Mouse (Mus musculus) intestine, postnatal 0 days (tissue): Measurements from ENCODE around the gene Ropn1l. TPM values are rescaled to one million over a fixed set of nuclear protein-coding genes. Genes with fewer than 3 reads are reported as not detected.
A peak's percentile ranks its signal among the peaks of the same experiment; 100 is the strongest.

Experiments used
- ATAC-seq: fragments of 200-750 bp; cut with Nextera tagmentation; 2 replicates; pipeline ENCODE4 v1.8.0; 2017; ENCODE audit warnings: mild to moderate bottlenecking, moderate TSS enrichment, moderate library complexity
- H3K27ac ChIP-seq: fragments of 300-500 bp; sonication (generic); 2 replicates; pipeline ENCODE4 v1.5.1; 2014; ENCODE audit warnings: mild to moderate bottlenecking, low read depth, low read length, moderate library complexity
- H3K27me3 ChIP-seq: fragments of 300-500 bp; sonication (generic); replicated peaks from 2 replicates; pipeline ENCODE4 v1.6.1; 2014; ENCODE audit warnings: low read length, mixed read lengths; ENCODE audit not compliant: control insufficient read depth, insufficient read depth
- H3K36me3 ChIP-seq: fragments of 300-500 bp; sonication (generic); 2 replicates; pipeline ENCODE4 v1.6.1; 2014; ENCODE audit warnings: mild to moderate bottlenecking, moderate library complexity; ENCODE audit not compliant: control insufficient read depth, insufficient read depth
- H3K4me1 ChIP-seq: fragments of 300-500 bp; sonication (generic); replicated peaks from 2 replicates; pipeline ENCODE4 v1.6.1; 2014; ENCODE audit warnings: antibody characterized with exemption, low read length, mixed read lengths; ENCODE audit not compliant: control insufficient read depth, insufficient read depth
- H3K4me2 ChIP-seq: fragments of 300-500 bp; sonication (generic); replicated peaks from 2 replicates; pipeline ENCODE4 v1.6.1; 2014; ENCODE audit warnings: low read depth, mild to moderate bottlenecking, moderate library complexity
- H3K4me3 ChIP-seq: fragments of 300-500 bp; sonication (generic); 2 replicates; pipeline ENCODE4 v1.5.1; 2014; ENCODE audit warnings: low read depth, low read length
- H3K9ac ChIP-seq: fragments of 300-500 bp; sonication (generic); 2 replicates; pipeline ENCODE4 v1.6.1; 2014; ENCODE audit warnings: mild to moderate bottlenecking, low read depth, low read length
- H3K9me3 ChIP-seq: fragments of 300-500 bp; sonication (generic); 2 replicates; pipeline ENCODE4 v1.6.1; 2016; ENCODE audit warnings: mixed run types; ENCODE audit not compliant: control insufficient read depth
- CTCF ChIP-seq: sonication (generic); IDR thresholded peaks from 2 replicates; pipeline ENCODE4 v1.5.1; 2016; ENCODE audit warnings: low read depth, mild to moderate bottlenecking, control low read depth, antibody characterized with exemption, moderate library complexity
- WGBS: fragments of 180-500 bp; shearing (Covaris S2); extraction: QIAGEN DNeasy Blood & Tissue Kit; methylation state at CpG from one replicate; pipeline ENCODE4 v1.1.7; 2014; 5-methylcytosine and 5-hydroxymethylcytosine counted together
- polyA plus RNA-seq: library from polyadenylated mRNA; unstranded; fragments of >200 nt; fragmentation: Nextera tagmentation; extraction: Ambion mirVana; gene quantifications from 2 replicates; pipeline ENCODE4 v1.2.1, GENCODE M21; 2015

Ropn1l gene
- polyA plus RNA-seq: 0.69 and 1.2 TPM in 2 replicates

DNA sequence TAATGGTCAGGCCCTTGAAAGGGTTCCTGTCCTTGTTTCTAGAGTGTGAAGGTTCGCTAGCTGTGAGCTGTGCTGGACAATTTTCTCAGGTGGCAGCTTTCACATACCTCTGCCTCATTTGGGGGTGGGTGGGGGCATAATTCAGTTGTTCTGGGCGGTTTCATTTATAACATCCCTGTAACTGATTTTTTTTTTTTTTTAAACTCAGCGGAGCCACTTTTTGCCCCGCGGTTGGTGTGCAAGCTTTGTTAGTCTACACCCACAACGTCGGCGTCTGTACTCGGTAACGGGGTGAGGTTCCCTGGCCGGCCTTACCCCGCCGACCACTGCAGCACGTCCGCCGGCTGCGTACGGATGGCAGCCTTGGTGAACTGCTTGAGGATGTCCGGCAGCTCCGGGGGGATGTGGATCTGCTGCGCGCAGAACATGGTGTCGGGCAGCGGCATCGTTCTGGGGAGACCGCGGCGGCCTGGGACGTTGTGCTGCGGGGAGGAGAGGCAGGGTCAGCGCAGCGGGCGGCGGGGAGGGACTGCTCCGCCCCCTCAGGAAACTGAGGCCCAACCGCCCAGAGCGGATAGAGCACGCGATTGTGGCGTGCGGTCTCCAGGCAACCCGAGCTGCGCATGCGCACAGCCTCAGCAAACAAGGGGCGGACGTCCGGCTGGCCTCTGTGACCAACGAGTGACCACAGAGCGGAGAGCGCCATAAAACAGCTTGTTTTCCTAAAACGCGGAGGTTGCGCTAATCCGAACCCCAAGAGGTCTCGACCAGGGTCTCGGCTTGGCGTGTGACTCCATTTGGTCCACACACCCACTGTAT lies at the start of gene Ropn1l:
TSS of gene Ropn1l (minus strand) at position 640 of the 819 bp plus-strand sequence.
- under 1% methylated on average over 57 of the region's 57 CpGs for WGBS
- Histone ChIP-seq H3K4me1 (peaks cover 4% of the 10 kb centered on the region; the same call in 1 of the 2 replicates), H3K27ac (peak within 1 kb of the TSS; percentile 9; the same call in 1 of the 2 replicates), H3K36me3 (0 out of 2 replicates have a peak, but pooled peaks cover 7% of the 10 kb centered on the region), H3K4me2 (peak within 1 kb of the TSS; percentile 87), H3K9ac (peak within 1 kb of the TSS; percentile 48; the same call in 1 of the 2 replicates), H3K4me3 (peak within 1 kb of the TSS; percentile 67), H3K9me3 (no peaks in the 10 kb centered on the region), H3K27me3 (no peaks in the 10 kb centered on the region)
- no peak for TF ChIP-seq CTCF
- peak; percentile 86 for ATAC-seq

GRCm38 (mm10) chr15:31502996-31503395 lies 49.5 kb upstream of the Ropn1l start:
- Histone ChIP-seq H3K4me1 (no peaks in the 10 kb centered on the region), H3K9me3 (no peaks in the 10 kb centered on the region), H3K27ac (no peak overlapping the region), H3K4me2 (no peak overlapping the region), H3K9ac (no peak overlapping the region), H3K27me3 (no peaks in the 10 kb centered on the region), H3K36me3 (peaks cover 21% of the 10 kb centered on the region), H3K4me3 (no peak overlapping the region)
- ATAC-seq: no peak
- 90% methylated on average over 4 of the region's 4 CpGs for WGBS
- TF ChIP-seq CTCF: no peak

- WGBS: 91% methylated on average over 1 of the region's 1 CpGs
- Histone ChIP-seq H3K36me3 (peaks cover 27% of the 10 kb centered on the region), H3K27me3 (no peaks in the 10 kb centered on the region), H3K4me3 (no peak overlapping the region), H3K27ac (no peak overlapping the region), H3K4me1 (no peaks in the 10 kb centered on the region), H3K9ac (no peak overlapping the region), H3K4me2 (no peak overlapping the region), H3K9me3 (no peaks in the 10 kb centered on the region)
- no peak for ATAC-seq
- no peak for TF ChIP-seq CTCF
Observed at GRCm38 (mm10) chr15:31502313-31502712, 48.8 kb upstream of the Ropn1l start.

DNA sequence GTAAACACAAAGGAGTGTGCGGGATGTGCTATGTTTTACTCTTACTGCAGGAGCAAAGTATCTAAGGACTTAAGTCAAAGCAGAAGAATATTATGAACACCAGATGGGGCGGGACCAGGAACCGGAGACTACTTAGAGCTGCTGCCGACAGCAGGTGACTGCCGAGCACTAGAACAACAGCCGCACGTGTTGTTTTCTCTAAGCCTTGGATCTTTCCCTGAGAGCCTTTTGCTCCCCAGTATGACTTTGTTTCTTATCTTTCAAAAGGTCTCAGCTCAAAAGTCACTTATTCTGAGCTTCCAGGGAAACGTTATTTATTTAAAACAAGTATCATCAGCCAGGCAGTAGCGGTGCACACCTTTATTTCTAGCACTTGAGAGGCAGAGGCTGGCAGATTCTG lies 41.3 kb upstream of the Ropn1l start:
- Histone ChIP-seq H3K27me3 (no peaks in the 10 kb centered on the region), H3K4me2 (no peak overlapping the region), H3K9me3 (no peaks in the 10 kb centered on the region), H3K4me3 (no peak overlapping the region), H3K4me1 (no peaks in the 10 kb centered on the region), H3K27ac (no peak overlapping the region), H3K36me3 (peaks cover 52% of the 10 kb centered on the region), H3K9ac (no peak overlapping the region)
- WGBS: 88% methylated on average over 9 of the region's 9 CpGs
- TF ChIP-seq CTCF: no peak
- no peak for ATAC-seq

DNA sequence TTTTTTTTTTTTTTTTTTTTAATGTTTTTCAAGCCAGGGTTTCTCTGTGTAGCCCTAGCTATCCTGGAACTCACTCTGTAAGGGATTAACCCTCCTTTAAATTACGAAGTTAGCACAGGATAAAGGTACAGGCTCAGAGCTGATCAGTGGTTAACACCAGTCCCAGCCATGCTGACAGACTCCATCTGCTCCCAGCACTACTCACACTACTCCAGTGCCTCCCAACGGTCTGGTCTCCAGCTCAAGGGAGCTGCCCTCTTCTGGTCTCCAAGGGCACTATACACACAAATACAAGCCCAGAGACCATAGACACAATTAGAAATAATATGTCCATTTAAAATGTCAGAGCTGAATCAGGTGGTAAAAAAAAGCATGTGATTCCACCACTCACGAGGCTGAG lies 40.8 kb upstream of the Ropn1l start:
- no peak for TF ChIP-seq CTCF
- Histone ChIP-seq H3K36me3 (peaks cover 52% of the 10 kb centered on the region), H3K27ac (no peak overlapping the region), H3K9ac (no peak overlapping the region), H3K4me3 (no peak overlapping the region), H3K9me3 (no peaks in the 10 kb centered on the region), H3K4me2 (no peak overlapping the region), H3K4me1 (no peaks in the 10 kb centered on the region), H3K27me3 (no peaks in the 10 kb centered on the region)
- 75% methylated on average over 3 of the region's 3 CpGs for WGBS
- ATAC-seq: no peak

DNA sequence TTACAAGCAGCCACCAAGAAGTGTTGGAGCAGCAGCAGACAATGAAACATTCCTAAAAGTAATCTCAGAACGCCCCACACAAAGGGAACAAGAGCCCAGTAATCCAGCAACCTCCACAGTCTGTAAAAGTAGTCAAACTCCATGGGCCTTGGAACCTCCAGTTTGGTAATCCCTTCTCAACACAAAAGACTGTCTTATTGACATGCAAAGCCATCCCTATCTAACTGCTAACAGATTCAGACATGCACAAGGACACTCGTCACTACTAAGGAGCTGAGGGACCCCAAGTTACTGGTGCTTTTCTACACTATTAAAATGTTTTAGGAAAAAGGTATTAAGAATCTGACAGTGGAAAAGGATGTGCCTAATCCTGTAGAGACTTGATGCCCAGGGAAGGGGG lies 33.9 kb upstream of the Ropn1l start:
- no peaks in the 10 kb centered on the region for H3K4me1 ChIP-seq
- no peak for TF ChIP-seq CTCF
- ATAC-seq: no peak
- WGBS: 94% methylated on average over 2 of the region's 2 CpGs
- H3K4me3 ChIP-seq: no peak overlapping the region
- H3K27me3 ChIP-seq: no peaks in the 10 kb centered on the region
- no peak overlapping the region for H3K9ac ChIP-seq
- H3K4me2 ChIP-seq: no peak overlapping the region
- H3K9me3 ChIP-seq: no peaks in the 10 kb centered on the region
- no peak overlapping the region for H3K27ac ChIP-seq
- peaks cover 33% of the 10 kb centered on the region for H3K36me3 ChIP-seq
